Mouse (Mus musculus) right cerebral cortex, postnatal 14 days (tissue): ENCODE results near the gene Tbca.

Source experiments
- DNase-seq: peaks from one replicate; pipeline ENCODE4 v3.0.0; 2022

Tbca gene

GRCm38 (mm10) chr13:94882221-94882620 is 93.5 kb downstream of the Tbca start:
- DNase-seq = no peak

DNA sequence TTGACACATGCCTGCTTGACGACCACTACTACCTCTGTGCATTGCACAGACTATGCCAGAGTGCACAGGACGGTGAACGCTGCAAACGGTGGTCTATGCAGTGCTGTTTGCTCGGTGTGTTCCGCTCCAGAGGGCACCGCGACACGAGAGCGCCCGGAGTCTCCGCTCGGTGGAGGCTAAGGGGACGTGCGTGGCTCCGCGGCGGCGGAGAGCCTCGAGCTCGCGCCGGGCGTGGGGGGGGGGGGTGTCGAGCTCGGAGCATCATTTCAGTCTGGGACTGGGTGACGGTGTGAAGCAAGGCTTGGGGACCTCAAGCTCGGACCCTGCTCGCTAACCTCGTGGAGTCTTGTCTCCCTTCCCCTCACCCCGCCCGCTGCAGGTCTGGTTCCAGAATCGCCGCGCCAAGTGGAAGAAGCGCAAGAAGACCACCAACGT is 94.0 kb downstream of the Tbca start:
- no peak for DNase-seq

GRCm38 (mm10) chr13:94883163-94883965 is 94.7 kb downstream of the Tbca start:
- no peak for DNase-seq

DNA sequence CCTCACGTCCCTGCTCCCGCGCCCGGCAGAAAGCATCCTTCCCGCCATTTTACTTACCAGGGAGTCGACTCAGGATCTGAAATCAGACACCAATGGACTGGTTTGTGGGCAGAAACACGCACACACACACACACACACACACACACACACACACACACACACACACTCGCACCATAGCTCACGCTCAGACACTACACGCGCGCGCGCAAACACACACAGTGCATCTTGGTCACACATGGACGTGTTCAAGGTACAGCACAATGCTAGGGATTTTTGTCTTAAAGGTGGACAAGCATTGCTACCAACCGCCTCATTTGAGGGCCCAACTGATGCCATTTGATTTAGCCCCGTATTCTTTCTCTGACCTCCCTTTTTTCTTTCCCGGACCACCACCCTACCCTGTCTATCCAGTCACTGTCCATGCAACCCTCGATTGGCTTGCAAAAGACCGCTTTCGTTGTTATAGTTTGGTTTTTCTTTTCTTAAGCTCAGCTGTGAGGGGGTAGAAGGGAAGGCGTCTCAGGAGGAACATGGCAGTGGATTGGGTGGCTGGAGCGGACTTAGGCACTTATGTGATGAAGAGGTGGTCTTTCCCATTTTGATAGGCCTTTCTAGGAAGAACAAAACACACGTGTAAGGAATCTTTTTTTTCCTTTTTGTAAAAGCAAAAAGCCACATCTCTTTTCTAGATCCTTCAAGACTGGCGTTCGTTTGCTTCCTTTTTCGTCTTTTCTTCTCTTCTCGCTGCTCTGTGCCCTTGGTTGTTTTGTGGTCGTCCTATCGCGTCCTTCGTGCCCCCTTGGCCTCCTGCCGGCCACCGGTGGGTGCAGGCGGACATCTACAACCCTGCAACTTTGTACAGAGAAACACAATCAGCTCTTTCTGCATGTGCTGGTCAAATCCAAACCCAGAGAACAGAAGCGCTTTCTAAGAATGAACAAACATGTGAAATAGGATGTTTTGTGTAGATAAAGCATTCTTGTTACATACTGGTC is 95.6 kb downstream of the Tbca start:
- no peak for DNase-seq

DNA sequence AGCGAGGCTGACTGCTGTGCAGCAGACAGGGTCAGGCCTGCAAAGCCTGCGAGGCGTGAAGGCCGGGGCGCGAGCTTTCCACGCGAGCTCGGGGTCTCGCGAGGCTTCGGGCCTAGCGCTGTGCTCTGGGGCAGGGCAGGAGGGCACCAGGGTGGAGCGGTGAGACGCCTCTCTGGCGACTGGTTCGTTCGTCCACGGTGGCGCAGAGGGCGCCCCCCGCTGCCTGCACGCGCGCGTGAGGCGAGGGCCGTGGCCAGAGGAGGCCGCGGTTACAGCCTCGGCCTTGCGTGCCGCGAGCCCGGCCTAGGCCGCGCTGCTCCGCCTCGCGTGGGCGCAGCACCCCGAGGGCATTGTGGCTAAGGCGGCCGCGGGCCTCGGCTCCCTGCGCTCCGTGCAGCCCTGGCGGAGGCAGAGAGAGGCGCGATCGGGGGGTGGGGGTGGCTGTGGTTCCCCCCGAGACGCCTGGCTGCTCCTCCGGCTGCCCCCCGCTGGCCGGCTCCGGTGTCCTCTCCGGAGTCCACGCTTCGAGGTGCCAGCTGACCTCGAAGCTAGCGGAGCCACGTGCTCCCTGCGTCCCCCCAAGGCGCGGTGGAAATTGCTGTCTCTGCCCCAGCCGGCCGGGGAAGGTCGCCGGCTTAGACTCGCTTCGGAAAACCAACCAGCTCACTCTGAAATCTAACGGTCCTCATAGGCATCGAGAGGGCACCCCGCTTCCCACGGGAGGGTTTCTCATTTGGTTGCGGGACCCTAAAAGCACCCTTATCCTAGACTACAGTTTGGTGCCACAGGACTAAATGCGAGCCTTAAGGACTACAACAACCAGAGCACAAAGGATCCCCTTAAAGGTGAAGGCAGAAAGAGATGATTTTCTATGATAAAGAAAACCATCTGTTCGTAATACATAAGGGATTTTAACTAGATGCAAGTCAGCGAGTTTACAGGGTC is 96.9 kb downstream of the Tbca start:
- no peak for DNase-seq
